Mouse (Mus musculus) lung, embryonic 15.5 days (tissue): ENCODE measurements around the gene Fam171a2. TPM values are rescaled to one million over a fixed set of nuclear protein-coding genes. Genes with fewer than 3 reads are reported as not detected.

Source experiments
- ATAC-seq: fragments of 200-750 bp; cut with Nextera tagmentation; 2 replicates; pipeline ENCODE4 v1.8.0; 2017; ENCODE audit warnings: moderate number of reproducible peaks, borderline replicate concordance; ENCODE audit not compliant: low FRiP score, low TSS enrichment; ENCODE audit errors: extremely low read depth
- H3K27ac ChIP-seq: fragments of 300-500 bp; sonication (generic); 2 replicates; pipeline ENCODE4 v1.5.1; 2015; ENCODE audit warnings: moderate library complexity, mild to moderate bottlenecking, inconsistent platforms
- H3K27me3 ChIP-seq: fragments of 300-500 bp; sonication (generic); 2 replicates; pipeline ENCODE4 v1.6.1; 2015; ENCODE audit warnings: inconsistent platforms
- H3K36me3 ChIP-seq: fragments of 300-500 bp; sonication (generic); 2 replicates; pipeline ENCODE4 v1.6.1; 2015; ENCODE audit warnings: inconsistent platforms
- H3K4me1 ChIP-seq: fragments of 300-500 bp; sonication (generic); 2 replicates; pipeline ENCODE4 v1.6.1; 2015; ENCODE audit warnings: inconsistent platforms
- H3K4me2 ChIP-seq: fragments of 300-500 bp; sonication (generic); 2 replicates; pipeline ENCODE4 v1.6.1; 2015; ENCODE audit warnings: inconsistent platforms, mild to moderate bottlenecking, moderate library complexity
- H3K4me3 ChIP-seq: fragments of 300-500 bp; sonication (generic); 2 replicates; pipeline ENCODE4 v1.5.1; 2015; ENCODE audit warnings: mild to moderate bottlenecking, inconsistent platforms
- H3K9ac ChIP-seq: fragments of 300-500 bp; sonication (generic); 2 replicates; pipeline ENCODE4 v1.6.1; 2015; ENCODE audit warnings: inconsistent platforms
- H3K9me3 ChIP-seq: fragments of 300-500 bp; sonication (generic); 2 replicates; pipeline ENCODE4 v1.6.1; 2016; ENCODE audit warnings: inconsistent platforms
- WGBS: fragments of 180-500 bp; shearing (Covaris S2); methylation state at CpG from one replicate; pipeline ENCODE4 v1.1.7; 2015; 5-methylcytosine and 5-hydroxymethylcytosine counted together
- polyA plus RNA-seq: library from polyadenylated mRNA; unstranded; fragments of >200 nt; fragmentation: Nextera tagmentation; extraction: Ambion mirVana; gene quantifications from 2 replicates; pipeline ENCODE4 v1.2.1, GENCODE M21; 2015

The Fam171a2 gene
- polyA plus RNA-seq, 1 experiment from 2014 or later, result 4.7 TPM

GRCm38 (mm10) chr11:102449043-102450008, 1.8 kb upstream of the Fam171a2 start:
- 36% methylated on average over 17 of the region's 17 CpGs for WGBS
- ATAC-seq, result no peak
- Histone ChIP-seq H3K4me2 (no peak overlapping the region), H3K4me1 (peaks cover 58% of the 10 kb centered on the region), H3K27ac (no peak overlapping the region), H3K4me3 (no peak overlapping the region), H3K9ac (no peak overlapping the region), H3K9me3 (no peaks in the 10 kb centered on the region), H3K36me3 (no peaks in the 10 kb centered on the region), H3K27me3 (no peaks in the 10 kb centered on the region; the same call in 1 of the 2 replicates)

GRCm38 (mm10) chr11:102448327-102448726, 845 bp upstream of the Fam171a2 start:
- no peaks in the 10 kb centered on the region for H3K36me3 ChIP-seq
- H3K27ac ChIP-seq, result no peak overlapping the region
- H3K27me3 ChIP-seq, result no peaks in the 10 kb centered on the region; the same call in 1 of the 2 replicates
- no peaks in the 10 kb centered on the region for H3K9me3 ChIP-seq
- WGBS, result 18% methylated on average over 8 of the region's 8 CpGs
- H3K9ac ChIP-seq, result no peak overlapping the region
- no peak overlapping the region for H3K4me2 ChIP-seq
- H3K4me1 ChIP-seq, result peaks cover 61% of the 10 kb centered on the region
- no peak for ATAC-seq
- no peak overlapping the region for H3K4me3 ChIP-seq

- WGBS, result under 1% methylated on average over 42 of the region's 49 CpGs
- Histone ChIP-seq H3K4me2 (peak overlapping the region; percentile 91), H3K27me3 (no peaks in the 10 kb centered on the region; the same call in 1 of the 2 replicates), H3K4me1 (peaks cover 56% of the 10 kb centered on the region), H3K4me3 (peak overlapping the region; percentile 96), H3K36me3 (peaks cover 9% of the 10 kb centered on the region), H3K9ac (peak overlapping the region; percentile 98), H3K9me3 (no peaks in the 10 kb centered on the region), H3K27ac (peak overlapping the region; percentile 92)
- ATAC-seq, result peak; percentile 35
These were observed 661 bp downstream of the Fam171a2 start for GRCm38 (mm10) chr11:102446581-102447461.

DNA sequence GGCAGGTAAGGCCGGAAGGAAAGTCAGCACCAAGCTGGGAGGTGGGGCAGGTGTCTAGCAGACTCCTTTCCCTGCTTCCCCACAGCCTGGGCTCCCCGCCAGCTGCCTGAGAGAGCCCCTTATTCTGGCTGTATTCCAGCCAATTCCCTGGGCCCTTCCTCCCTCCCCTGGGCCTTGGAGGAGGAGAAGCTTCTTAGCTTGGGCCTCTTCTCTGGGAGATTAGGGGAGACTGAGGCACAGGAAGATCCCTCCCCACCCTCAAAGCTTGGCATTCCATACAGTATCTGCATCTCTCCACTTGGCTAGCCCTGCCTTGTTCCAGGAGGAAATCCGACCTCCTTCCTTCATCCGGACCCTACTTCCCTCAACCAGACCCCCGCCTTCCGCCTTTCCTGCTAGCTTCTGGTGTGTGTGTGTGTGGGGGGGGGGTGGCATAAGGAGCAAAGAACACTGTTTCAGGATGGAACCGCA, 1.6 kb downstream of the Fam171a2 start:
- Histone ChIP-seq H3K9me3 (no peaks in the 10 kb centered on the region), H3K4me3 (peak overlapping the region; percentile 96), H3K4me1 (peaks cover 56% of the 10 kb centered on the region), H3K27ac (peak overlapping the region; percentile 92), H3K36me3 (peaks cover 17% of the 10 kb centered on the region), H3K9ac (peak overlapping the region; percentile 98; the same call in 1 of the 2 replicates), H3K27me3 (no peaks in the 10 kb centered on the region; the same call in 1 of the 2 replicates), H3K4me2 (peak overlapping the region; percentile 91)
- 15% methylated on average over 7 of the region's 7 CpGs for WGBS
- ATAC-seq, result peak; percentile 45

DNA sequence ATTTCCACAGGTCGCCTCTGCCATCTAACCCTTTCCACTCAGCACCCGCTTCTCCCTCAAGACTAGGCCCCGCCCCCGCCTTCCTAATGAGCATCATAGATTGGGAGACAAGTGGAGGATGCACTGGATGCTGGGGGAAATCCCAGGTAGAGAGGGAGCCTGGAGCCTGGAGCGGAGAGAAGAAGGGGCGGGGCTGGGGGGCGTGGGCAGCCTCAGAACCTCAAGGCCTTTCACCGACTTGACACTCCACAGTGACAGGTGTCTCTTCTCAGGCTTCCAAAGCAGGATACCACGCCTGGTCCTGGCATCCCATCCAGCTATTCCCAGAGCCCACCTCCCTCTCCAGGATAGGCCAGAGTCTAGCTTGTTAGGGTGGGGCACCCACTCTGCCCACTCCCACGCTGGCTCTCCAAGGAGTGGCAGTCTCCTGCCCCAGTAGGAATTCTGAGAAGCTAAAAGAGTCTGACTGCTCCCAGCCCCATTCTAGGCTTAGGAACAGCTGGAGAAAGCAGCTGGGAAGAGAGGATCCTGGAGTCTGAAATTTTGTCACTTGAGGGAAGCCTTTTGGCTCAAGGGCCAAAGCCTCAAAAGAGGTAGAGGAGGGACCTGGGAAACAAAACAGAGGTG, 2.1 kb downstream of the Fam171a2 start:
- Histone ChIP-seq H3K9me3 (no peaks in the 10 kb centered on the region), H3K4me2 (peak overlapping the region; percentile 91), H3K4me3 (peak overlapping the region; percentile 96), H3K36me3 (peaks cover 20% of the 10 kb centered on the region), H3K4me1 (peaks cover 56% of the 10 kb centered on the region), H3K9ac (0 out of 2 replicates have a peak overlapping the region, but pooled peaks have one; percentile 17), H3K27me3 (no peaks in the 10 kb centered on the region; the same call in 1 of the 2 replicates), H3K27ac (peak overlapping the region; percentile 92)
- WGBS, result 16% methylated on average over 10 of the region's 10 CpGs
- peak; percentile 20; the same call in 1 of the 2 replicates for ATAC-seq

- H3K9me3 ChIP-seq, result no peaks in the 10 kb centered on the region
- H3K4me2 ChIP-seq, result peak overlapping the region; percentile 91
- no peak for ATAC-seq
- no peak overlapping the region for H3K4me3 ChIP-seq
- peaks cover 26% of the 10 kb centered on the region for H3K36me3 ChIP-seq
- H3K4me1 ChIP-seq, result peaks cover 53% of the 10 kb centered on the region
- 13% methylated on average over 6 of the region's 6 CpGs for WGBS
- peaks cover under 1% of the 10 kb centered on the region; the same call in 1 of the 2 replicates for H3K27me3 ChIP-seq
- peak overlapping the region; percentile 92; the same call in 1 of the 2 replicates for H3K27ac ChIP-seq
- no peak overlapping the region for H3K9ac ChIP-seq
These were observed 2.7 kb downstream of the Fam171a2 start for GRCm38 (mm10) chr11:102444781-102445180.

- no peak overlapping the region for H3K9ac ChIP-seq
These were observed 3.2 kb downstream of the Fam171a2 start for GRCm38 (mm10) chr11:102444321-102444720.

GRCm38 (mm10) chr11:102443740-102444139, 3.7 kb downstream of the Fam171a2 start:
- ATAC-seq, result no peak
- 0 out of 2 replicates have a peak, but pooled peaks cover 8% of the 10 kb centered on the region for H3K27me3 ChIP-seq
- no peak overlapping the region for H3K4me3 ChIP-seq
- WGBS, result 68% methylated on average over 11 of the region's 12 CpGs
- no peak overlapping the region for H3K9ac ChIP-seq
- H3K9me3 ChIP-seq, result no peaks in the 10 kb centered on the region
- H3K4me2 ChIP-seq, result no peak overlapping the region
- H3K36me3 ChIP-seq, result peaks cover 37% of the 10 kb centered on the region
- H3K27ac ChIP-seq, result no peak overlapping the region
- H3K4me1 ChIP-seq, result peaks cover 44% of the 10 kb centered on the region

More at GRCm38 (mm10) chr11:102444321-102444720, 3.2 kb downstream of the Fam171a2 start:
- Histone ChIP-seq H3K4me1 (peaks cover 49% of the 10 kb centered on the region), H3K27ac (no peak overlapping the region), H3K4me3 (no peak overlapping the region), H3K4me2 (no peak overlapping the region), H3K36me3 (peaks cover 31% of the 10 kb centered on the region), H3K27me3 (peaks cover 5% of the 10 kb centered on the region; the same call in 1 of the 2 replicates), H3K9me3 (no peaks in the 10 kb centered on the region)
- ATAC-seq, result no peak
- 72% methylated on average over 3 of the region's 3 CpGs for WGBS

DNA sequence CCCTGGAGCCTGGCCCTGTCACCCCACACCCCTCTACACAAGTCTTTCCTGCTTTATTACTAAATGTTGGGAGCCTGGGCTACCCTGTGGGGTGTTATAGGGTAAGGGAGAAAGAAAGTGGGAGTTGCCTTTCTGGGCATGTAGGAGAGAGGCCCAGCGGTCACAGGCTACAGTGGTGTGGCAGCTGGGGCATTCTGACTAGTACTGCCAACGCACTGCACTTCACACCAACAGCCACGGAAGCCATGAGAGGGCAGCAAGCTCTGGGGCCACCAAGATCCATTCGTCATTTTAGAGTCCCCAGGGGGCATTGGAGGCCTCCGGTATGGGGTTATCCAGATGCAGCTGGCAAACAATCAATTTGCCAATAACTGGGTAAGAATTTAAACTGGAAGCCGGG, 5.4 kb downstream of the Fam171a2 start:
- ATAC-seq, result no peak
- no peak overlapping the region for H3K27ac ChIP-seq
- H3K27me3 ChIP-seq, result 0 out of 2 replicates have a peak, but pooled peaks cover 8% of the 10 kb centered on the region
- H3K9ac ChIP-seq, result no peak overlapping the region
- 90% methylated on average over 6 of the region's 6 CpGs for WGBS
- no peaks in the 10 kb centered on the region for H3K9me3 ChIP-seq
- H3K36me3 ChIP-seq, result peaks cover 45% of the 10 kb centered on the region
- peaks cover 49% of the 10 kb centered on the region for H3K4me1 ChIP-seq
- H3K4me2 ChIP-seq, result no peak overlapping the region
- H3K4me3 ChIP-seq, result no peak overlapping the region

DNA sequence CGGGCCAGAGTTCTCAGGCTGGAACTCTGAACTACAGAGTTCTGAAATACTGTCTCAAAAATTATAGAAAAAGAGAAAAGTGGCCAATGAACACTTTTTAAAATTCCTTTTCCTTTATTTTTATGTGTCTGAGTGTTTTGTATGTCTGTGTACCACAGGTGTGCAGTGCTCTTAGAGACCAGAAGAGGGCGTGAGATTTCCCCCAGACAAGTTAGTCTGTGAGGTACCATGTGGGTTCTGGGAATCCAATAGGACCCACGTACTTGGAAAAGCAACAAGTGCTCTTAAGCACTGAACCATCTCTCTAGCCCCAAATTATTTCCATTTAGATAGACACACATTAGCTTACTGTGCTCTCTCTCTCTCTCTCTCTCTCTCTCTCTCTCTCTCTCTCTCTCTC, 6.0 kb downstream of the Fam171a2 start:
- no peaks in the 10 kb centered on the region for H3K9me3 ChIP-seq
- no peak overlapping the region for H3K27ac ChIP-seq
- H3K36me3 ChIP-seq, result peaks cover 49% of the 10 kb centered on the region
- H3K4me2 ChIP-seq, result no peak overlapping the region
- no peak for ATAC-seq
- WGBS, result 80% methylated on average over 3 of the region's 3 CpGs
- no peak overlapping the region for H3K4me3 ChIP-seq
- no peak overlapping the region for H3K9ac ChIP-seq
- H3K4me1 ChIP-seq, result peaks cover 50% of the 10 kb centered on the region
- 0 out of 2 replicates have a peak, but pooled peaks cover 8% of the 10 kb centered on the region for H3K27me3 ChIP-seq

- Histone ChIP-seq H3K27ac (no peak overlapping the region), H3K4me3 (no peak overlapping the region), H3K9me3 (no peaks in the 10 kb centered on the region), H3K4me2 (no peak overlapping the region), H3K9ac (no peak overlapping the region), H3K36me3 (peaks cover 60% of the 10 kb centered on the region), H3K27me3 (0 out of 2 replicates have a peak, but pooled peaks cover 8% of the 10 kb centered on the region), H3K4me1 (peaks cover 38% of the 10 kb centered on the region)
- ATAC-seq, result no peak
- WGBS, result 88% methylated on average over 8 of the region's 8 CpGs
These were observed 7.2 kb downstream of the Fam171a2 start for GRCm38 (mm10) chr11:102440255-102440654.
